Mouse (Mus musculus): ENCODE results near the gene Bak1. TPM values are rescaled to one million over a fixed set of nuclear protein-coding genes. Genes with fewer than 3 reads are reported as not detected.
A peak's percentile ranks its signal among the peaks of the same experiment; 100 is the strongest.

The Bak1 gene
- polyA plus RNA-seq (2015; fragmentation: Nextera tagmentation; extraction: Ambion mirVana), result 2.3 and 2.6 TPM in 2 replicates

DNA sequence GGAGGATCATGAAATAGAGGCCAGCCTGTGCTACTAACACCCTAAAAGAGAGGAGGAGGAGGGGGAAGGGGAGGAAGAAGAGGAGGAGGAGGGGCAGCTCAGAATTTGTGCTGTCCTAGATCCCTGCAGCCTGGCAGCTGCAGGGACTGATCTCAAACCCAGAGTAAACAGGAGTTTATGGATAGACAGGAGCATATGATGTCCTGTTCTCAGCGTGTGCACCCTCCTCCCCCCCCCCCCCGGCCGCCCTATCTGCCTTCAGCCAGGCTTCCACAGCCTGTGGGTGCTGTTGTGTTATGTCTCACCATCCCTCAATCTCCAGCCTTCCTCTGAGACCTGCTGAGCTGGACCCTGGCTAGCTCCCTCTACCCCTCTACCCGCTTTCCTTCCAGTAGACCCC, at the start of gene Bak1:
Gene Bak1, minus strand, starts transcription at position 101 of the 400 bp plus-strand sequence.
- Histone ChIP-seq H3K4me3 (ENCODE audit: low read depth, low read length) (peak within 1 kb of the TSS; percentile 74), H3K4me2 (ENCODE audit: low read depth, low read length) (peak within 1 kb of the TSS; percentile 84), H3K9ac (ENCODE audit: low read depth, low read length) (peak within 1 kb of the TSS; percentile 79), H3K27ac (ENCODE audit: low read length) (peak within 1 kb of the TSS; percentile 79), H3K27me3 (ENCODE audit: control insufficient read depth, insufficient read depth, low read depth, low read length) (no peaks in the 10 kb centered on the region), H3K36me3 (ENCODE audit: control insufficient read depth, insufficient read depth) (no peaks in the 10 kb centered on the region), H3K4me1 (ENCODE audit: control insufficient read depth, low read depth, low read length) (peaks cover 34% of the 10 kb centered on the region), H3K9me3 (replicated peaks; ENCODE audit: control insufficient read depth, low read length) (no peaks in the 10 kb centered on the region)
- ATAC-seq (ENCODE audit: low read depth), result no peak
- 92% methylated on average over 1 of the region's 4 CpGs for WGBS (ENCODE audit: insufficient replicate concordance)

DNA sequence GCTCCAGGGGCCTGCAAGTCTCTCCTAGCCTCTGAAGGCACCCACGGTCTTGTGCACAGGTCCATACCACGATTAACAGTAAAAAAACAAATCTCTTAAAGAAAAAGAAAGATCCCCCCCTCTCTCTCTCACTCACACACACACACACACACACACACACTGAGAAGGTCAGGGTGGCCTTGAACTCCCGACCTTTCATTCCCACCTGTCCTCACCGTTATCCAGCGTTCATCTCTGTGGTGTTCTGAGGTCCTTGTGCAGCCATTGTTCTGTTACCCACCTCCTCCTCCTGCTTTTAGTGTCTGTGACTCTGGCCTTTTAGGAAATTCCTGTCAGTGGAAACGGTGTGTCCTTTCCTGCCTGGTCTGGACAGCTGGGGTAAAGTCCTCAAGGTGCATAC, 49.7 kb upstream of the Bak1 start:
- Histone ChIP-seq H3K4me1 (ENCODE audit: control insufficient read depth, low read depth, low read length) (peaks cover 9% of the 10 kb centered on the region), H3K4me2 (ENCODE audit: low read depth, low read length) (no peak overlapping the region), H3K9ac (ENCODE audit: low read depth, low read length) (no peak overlapping the region), H3K9me3 (replicated peaks; ENCODE audit: control insufficient read depth, low read length) (0 out of 2 replicates have a peak, but pooled peaks cover 2% of the 10 kb centered on the region), H3K36me3 (ENCODE audit: control insufficient read depth, insufficient read depth) (no peaks in the 10 kb centered on the region; the same call in 1 of the 2 replicates), H3K4me3 (ENCODE audit: low read depth, low read length) (no peak overlapping the region), H3K27ac (ENCODE audit: low read length) (no peak overlapping the region), H3K27me3 (ENCODE audit: control insufficient read depth, insufficient read depth, low read depth, low read length) (no peaks in the 10 kb centered on the region)
- no peak for ATAC-seq (ENCODE audit: low read depth)
- WGBS (ENCODE audit: insufficient replicate concordance), result 61% methylated on average over 6 of the region's 6 CpGs

DNA sequence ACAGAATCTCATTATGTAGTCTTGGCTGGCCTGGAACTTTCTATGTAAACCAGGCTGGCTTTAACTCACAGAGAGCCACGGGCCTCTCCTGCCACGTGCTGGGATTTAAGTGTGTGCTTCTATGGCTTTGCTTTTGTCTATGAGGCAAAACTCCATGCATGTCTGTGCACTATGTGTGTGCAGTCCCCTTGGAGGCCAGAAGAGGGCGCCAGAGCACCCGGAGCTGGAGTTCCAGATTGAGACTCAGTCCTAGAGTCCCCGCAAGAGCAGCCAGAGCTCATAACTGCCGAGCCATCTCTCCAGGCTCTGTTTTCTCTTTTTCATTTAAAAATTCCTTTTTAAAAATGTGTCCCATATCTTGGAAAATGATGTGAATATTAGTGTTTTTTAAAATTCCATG, 49.1 kb upstream of the Bak1 start:
- H3K4me1 ChIP-seq (ENCODE audit: control insufficient read depth, low read depth, low read length), result peaks cover 9% of the 10 kb centered on the region
- H3K4me3 ChIP-seq (ENCODE audit: low read depth, low read length), result no peak overlapping the region
- 0 out of 2 replicates have a peak, but pooled peaks cover 2% of the 10 kb centered on the region for H3K9me3 ChIP-seq (replicated peaks; ENCODE audit: control insufficient read depth, low read length)
- no peak for ATAC-seq (ENCODE audit: low read depth)
- H3K27ac ChIP-seq (ENCODE audit: low read length), result no peak overlapping the region
- WGBS (ENCODE audit: insufficient replicate concordance), result 65% methylated on average over 6 of the region's 6 CpGs
- no peaks in the 10 kb centered on the region for H3K27me3 ChIP-seq (ENCODE audit: control insufficient read depth, insufficient read depth, low read depth, low read length)
- no peaks in the 10 kb centered on the region; the same call in 1 of the 2 replicates for H3K36me3 ChIP-seq (ENCODE audit: control insufficient read depth, insufficient read depth)
- no peak overlapping the region for H3K9ac ChIP-seq (ENCODE audit: low read depth, low read length)
- no peak overlapping the region for H3K4me2 ChIP-seq (ENCODE audit: low read depth, low read length)

DNA sequence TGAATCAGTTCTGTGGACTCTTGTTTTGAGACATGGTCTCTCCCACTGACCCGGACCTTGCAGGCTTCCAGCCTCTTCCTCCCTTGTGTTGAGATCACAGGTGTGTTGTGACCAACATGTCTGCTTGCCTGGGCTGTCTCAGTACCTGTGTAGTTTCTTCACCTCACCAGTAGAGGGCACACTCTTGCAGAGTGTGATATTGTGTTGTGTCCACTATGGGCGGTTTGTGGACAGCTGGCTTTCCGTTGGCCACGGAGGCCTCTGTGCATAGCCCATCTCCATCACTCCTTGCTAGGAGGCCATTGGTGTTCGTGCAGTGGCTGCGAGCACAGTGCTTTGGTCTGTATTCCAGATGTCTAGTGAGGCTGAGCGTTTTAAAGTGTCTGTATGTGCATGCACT, 48.3 kb upstream of the Bak1 start:
- WGBS (ENCODE audit: insufficient replicate concordance), result 82% methylated on average over 7 of the region's 7 CpGs
- 0 out of 2 replicates have a peak, but pooled peaks cover 2% of the 10 kb centered on the region for H3K9me3 ChIP-seq (replicated peaks; ENCODE audit: control insufficient read depth, low read length)
- H3K9ac ChIP-seq (ENCODE audit: low read depth, low read length), result no peak overlapping the region
- H3K4me1 ChIP-seq (ENCODE audit: control insufficient read depth, low read depth, low read length), result peaks cover 9% of the 10 kb centered on the region
- ATAC-seq (ENCODE audit: low read depth), result no peak
- no peaks in the 10 kb centered on the region for H3K27me3 ChIP-seq (ENCODE audit: control insufficient read depth, insufficient read depth, low read depth, low read length)
- no peak overlapping the region for H3K4me3 ChIP-seq (ENCODE audit: low read depth, low read length)
- H3K4me2 ChIP-seq (ENCODE audit: low read depth, low read length), result no peak overlapping the region
- no peaks in the 10 kb centered on the region; the same call in 1 of the 2 replicates for H3K36me3 ChIP-seq (ENCODE audit: control insufficient read depth, insufficient read depth)
- H3K27ac ChIP-seq (ENCODE audit: low read length), result no peak overlapping the region

DNA sequence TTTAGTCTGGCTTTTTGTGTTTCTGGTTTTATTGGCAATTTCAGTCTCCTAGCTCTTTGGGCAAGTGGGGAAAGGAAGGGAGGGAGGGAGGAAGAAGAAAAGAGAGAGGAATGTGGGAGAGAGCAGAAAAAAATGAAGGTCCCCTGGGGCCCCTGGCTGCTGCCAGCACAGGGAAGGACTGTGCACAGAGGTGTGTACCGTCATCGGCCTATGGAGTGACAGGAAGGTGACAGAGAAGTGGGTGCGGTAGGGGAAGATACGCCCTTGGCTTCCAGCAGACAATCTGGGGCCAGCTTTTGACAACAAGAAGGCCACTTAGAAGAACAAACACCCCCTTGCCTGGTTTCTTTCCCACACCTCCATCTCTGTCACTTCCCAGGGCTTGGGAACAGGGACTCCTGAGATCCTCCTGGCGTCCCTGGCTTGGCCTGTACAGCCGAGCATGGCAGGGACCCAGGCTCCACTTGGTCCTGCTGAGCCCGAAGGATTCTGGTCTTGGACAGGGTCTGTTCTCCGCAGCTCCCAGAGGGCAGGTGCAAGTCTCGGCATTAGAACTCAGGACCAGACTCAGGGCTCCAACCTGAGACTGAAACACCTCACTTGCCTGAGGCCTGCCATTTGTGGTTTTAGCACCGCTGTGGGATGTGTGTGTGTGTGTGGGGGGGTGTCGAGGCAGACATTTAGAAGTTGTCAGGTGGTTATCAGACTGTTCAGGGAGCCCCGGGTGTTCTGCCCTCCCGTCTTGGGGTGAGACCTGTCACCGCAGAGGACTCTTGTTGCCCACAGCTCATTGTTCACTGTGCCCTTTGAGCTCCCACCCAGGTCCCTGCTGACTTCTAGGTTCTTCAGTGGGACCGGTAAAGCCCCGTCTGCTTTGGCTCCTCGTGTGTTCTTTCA, 46.3 kb upstream of the Bak1 start:
- Histone ChIP-seq H3K36me3 (ENCODE audit: control insufficient read depth, insufficient read depth) (no peaks in the 10 kb centered on the region; the same call in 1 of the 2 replicates), H3K4me1 (ENCODE audit: control insufficient read depth, low read depth, low read length) (peaks cover 2% of the 10 kb centered on the region), H3K9me3 (replicated peaks; ENCODE audit: control insufficient read depth, low read length) (0 out of 2 replicates have a peak, but pooled peaks cover 2% of the 10 kb centered on the region), H3K4me3 (ENCODE audit: low read depth, low read length) (no peak overlapping the region), H3K9ac (ENCODE audit: low read depth, low read length) (no peak overlapping the region), H3K4me2 (ENCODE audit: low read depth, low read length) (no peak overlapping the region), H3K27ac (ENCODE audit: low read length) (peak overlapping the region; percentile 34; the same call in 1 of the 2 replicates), H3K27me3 (ENCODE audit: control insufficient read depth, insufficient read depth, low read depth, low read length) (no peaks in the 10 kb centered on the region)
- no peak for ATAC-seq (ENCODE audit: low read depth)
- WGBS (ENCODE audit: insufficient replicate concordance), result 41% methylated on average over 17 of the region's 17 CpGs

DNA sequence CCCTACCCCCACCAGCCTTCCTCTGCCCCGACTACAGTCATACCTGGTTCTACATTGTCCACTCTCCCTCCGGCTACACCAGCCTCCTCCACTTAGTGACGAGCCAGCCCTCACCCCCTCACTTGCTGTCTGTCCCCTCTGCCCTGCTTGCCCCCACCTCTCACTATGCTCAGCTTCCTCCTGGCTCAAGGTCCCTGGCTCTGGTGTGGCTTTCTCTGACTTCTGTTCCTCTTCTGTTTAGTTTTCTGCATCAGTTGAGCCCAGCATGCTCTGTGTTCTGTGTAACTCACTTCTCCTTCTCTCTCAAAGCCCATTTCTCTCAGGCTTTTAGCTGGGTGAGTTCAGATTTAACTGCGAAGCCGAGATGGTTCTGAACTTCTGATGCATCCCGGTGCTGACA, 45.4 kb upstream of the Bak1 start:
- Histone ChIP-seq H3K4me3 (ENCODE audit: low read depth, low read length) (no peak overlapping the region), H3K27ac (ENCODE audit: low read length) (peak overlapping the region; percentile 34; the same call in 1 of the 2 replicates), H3K9ac (ENCODE audit: low read depth, low read length) (no peak overlapping the region), H3K4me1 (ENCODE audit: control insufficient read depth, low read depth, low read length) (peaks cover 2% of the 10 kb centered on the region), H3K27me3 (ENCODE audit: control insufficient read depth, insufficient read depth, low read depth, low read length) (no peaks in the 10 kb centered on the region), H3K9me3 (replicated peaks; ENCODE audit: control insufficient read depth, low read length) (0 out of 2 replicates have a peak, but pooled peaks cover 2% of the 10 kb centered on the region), H3K36me3 (ENCODE audit: control insufficient read depth, insufficient read depth) (no peaks in the 10 kb centered on the region; the same call in 1 of the 2 replicates), H3K4me2 (ENCODE audit: low read depth, low read length) (no peak overlapping the region)
- ATAC-seq (ENCODE audit: low read depth), result no peak
- 45% methylated on average over 6 of the region's 6 CpGs for WGBS (ENCODE audit: insufficient replicate concordance)

DNA sequence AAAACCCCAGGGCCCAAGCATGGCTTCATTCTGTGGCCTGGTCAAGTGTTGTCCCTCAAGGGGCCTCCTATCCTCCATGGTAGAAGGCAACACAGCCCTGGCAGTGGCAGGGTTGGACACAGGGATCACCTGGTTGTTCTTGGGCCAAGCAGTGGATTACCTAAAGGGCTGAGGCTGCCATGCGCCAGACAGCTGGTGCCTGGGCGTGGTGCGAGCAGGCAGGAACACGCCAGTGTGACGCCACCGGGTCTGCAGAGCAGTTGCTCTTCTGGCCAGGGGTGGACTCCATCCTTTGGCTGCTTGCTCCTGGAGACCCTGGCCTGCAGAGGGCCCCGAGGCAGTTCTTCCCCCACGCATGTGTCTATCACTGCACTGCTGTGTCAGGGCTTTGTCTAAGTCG, 45.0 kb upstream of the Bak1 start:
- ATAC-seq (ENCODE audit: low read depth), result no peak
- Histone ChIP-seq H3K4me3 (ENCODE audit: low read depth, low read length) (no peak overlapping the region), H3K9ac (ENCODE audit: low read depth, low read length) (no peak overlapping the region), H3K9me3 (replicated peaks; ENCODE audit: control insufficient read depth, low read length) (0 out of 2 replicates have a peak, but pooled peaks cover 2% of the 10 kb centered on the region), H3K36me3 (ENCODE audit: control insufficient read depth, insufficient read depth) (no peaks in the 10 kb centered on the region; the same call in 1 of the 2 replicates), H3K4me2 (ENCODE audit: low read depth, low read length) (no peak overlapping the region), H3K27me3 (ENCODE audit: control insufficient read depth, insufficient read depth, low read depth, low read length) (no peaks in the 10 kb centered on the region), H3K4me1 (ENCODE audit: control insufficient read depth, low read depth, low read length) (peaks cover 2% of the 10 kb centered on the region), H3K27ac (ENCODE audit: low read length) (no peak overlapping the region)
- 44% methylated on average over 9 of the region's 9 CpGs for WGBS (ENCODE audit: insufficient replicate concordance)

DNA sequence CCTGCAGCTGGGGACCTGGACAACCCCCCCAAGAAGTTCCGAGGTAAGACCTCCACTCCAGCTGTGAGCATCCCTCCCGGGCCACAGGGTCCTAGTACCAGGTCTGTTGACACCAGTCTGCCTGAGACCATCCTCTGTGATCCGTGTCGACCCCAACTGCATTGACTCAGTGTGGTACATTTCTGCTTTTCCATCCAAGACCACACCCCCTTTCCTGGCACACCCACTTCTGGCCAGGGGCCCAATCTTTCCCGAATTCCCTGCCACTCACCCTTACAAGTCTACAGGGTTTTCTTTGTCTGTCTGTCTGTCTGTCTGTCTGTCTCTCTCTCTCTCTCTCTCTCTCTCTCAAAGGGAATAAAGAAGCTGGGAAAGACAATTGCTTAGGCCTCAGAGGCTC, 44.3 kb upstream of the Bak1 start:
- peaks cover 2% of the 10 kb centered on the region for H3K4me1 ChIP-seq (ENCODE audit: control insufficient read depth, low read depth, low read length)
- H3K4me3 ChIP-seq (ENCODE audit: low read depth, low read length), result no peak overlapping the region
- H3K27me3 ChIP-seq (ENCODE audit: control insufficient read depth, insufficient read depth, low read depth, low read length), result no peaks in the 10 kb centered on the region
- H3K27ac ChIP-seq (ENCODE audit: low read length), result no peak overlapping the region
- H3K9me3 ChIP-seq (replicated peaks; ENCODE audit: control insufficient read depth, low read length), result 0 out of 2 replicates have a peak, but pooled peaks cover 2% of the 10 kb centered on the region
- ATAC-seq (ENCODE audit: low read depth), result no peak
- 54% methylated on average over 5 of the region's 5 CpGs for WGBS (ENCODE audit: insufficient replicate concordance)
- H3K36me3 ChIP-seq (ENCODE audit: control insufficient read depth, insufficient read depth), result no peaks in the 10 kb centered on the region; the same call in 1 of the 2 replicates
- H3K9ac ChIP-seq (ENCODE audit: low read depth, low read length), result no peak overlapping the region
- no peak overlapping the region for H3K4me2 ChIP-seq (ENCODE audit: low read depth, low read length)

DNA sequence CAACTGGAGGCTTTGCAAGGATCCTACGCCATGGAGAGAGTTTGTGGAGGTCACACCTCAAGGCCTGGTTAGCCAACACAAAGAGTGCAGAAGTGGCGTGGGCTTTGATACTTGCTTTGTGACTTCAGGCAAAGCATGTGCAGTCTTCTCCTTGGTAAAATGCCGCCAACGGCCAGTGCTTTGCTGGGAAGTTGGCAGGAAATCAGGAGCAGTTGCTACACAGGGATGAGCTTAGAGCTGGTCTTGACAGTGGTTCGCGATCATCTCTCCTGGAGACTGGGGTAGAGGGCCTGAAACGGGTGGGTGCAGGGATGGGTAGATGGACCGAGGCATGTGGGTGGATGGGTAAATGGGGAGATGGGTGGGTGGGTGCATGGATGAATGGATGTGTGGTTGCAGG, 43.6 kb upstream of the Bak1 start:
- Histone ChIP-seq H3K9ac (ENCODE audit: low read depth, low read length) (no peak overlapping the region), H3K36me3 (ENCODE audit: control insufficient read depth, insufficient read depth) (no peaks in the 10 kb centered on the region), H3K27me3 (ENCODE audit: control insufficient read depth, insufficient read depth, low read depth, low read length) (no peaks in the 10 kb centered on the region), H3K4me3 (ENCODE audit: low read depth, low read length) (no peak overlapping the region), H3K9me3 (replicated peaks; ENCODE audit: control insufficient read depth, low read length) (no peaks in the 10 kb centered on the region), H3K4me2 (ENCODE audit: low read depth, low read length) (no peak overlapping the region), H3K27ac (ENCODE audit: low read length) (no peak overlapping the region), H3K4me1 (ENCODE audit: control insufficient read depth, low read depth, low read length) (peaks cover 2% of the 10 kb centered on the region)
- no peak for ATAC-seq (ENCODE audit: low read depth)
- WGBS (ENCODE audit: insufficient replicate concordance), result 78% methylated on average over 8 of the region's 8 CpGs

Measured in liver, embryonic 16.5 days (tissue).